Mouse (Mus musculus): ENCODE data around the gene Pheta2. TPM values are rescaled to one million over a fixed set of nuclear protein-coding genes. Genes with fewer than 3 reads are reported as not detected.
"Not testable (repeated sequence)": the region's sequence is repeated elsewhere in the genome, so short reads cannot be mapped to it uniquely, and the experiment has no call there.

Pheta2 gene
- polyA plus RNA-seq, 1 experiment from 2014 or later = 0.70 TPM

GRCm38 (mm10) chr15:82372446-82372845 lies 33.7 kb downstream of the Pheta2 start:
- Histone ChIP-seq H3K79me2 (ENCODE audit: inconsistent target) (no peaks in the 10 kb centered on the region), H3K4me3 (ENCODE audit: inconsistent target) (no peak overlapping the region), H3K27ac (no peak overlapping the region), H3K36me3 (ENCODE audit: inconsistent target) (no peaks in the 10 kb centered on the region)
- WGBS (ENCODE audit: missing documents) = 94% methylated on average over 6 of the region's 6 CpGs

- H3K4me3 ChIP-seq (ENCODE audit: inconsistent target) = no peak overlapping the region
- no peaks in the 10 kb centered on the region for H3K36me3 ChIP-seq (ENCODE audit: inconsistent target)
- H3K27ac ChIP-seq = no peak overlapping the region
- no peaks in the 10 kb centered on the region for H3K79me2 ChIP-seq (ENCODE audit: inconsistent target)
- 91% methylated on average over 5 of the region's 5 CpGs for WGBS (ENCODE audit: missing documents)
Measured at GRCm38 (mm10) chr15:82372991-82373390, 34.2 kb downstream of the Pheta2 start.

GRCm38 (mm10) chr15:82374437-82374836 lies 35.7 kb downstream of the Pheta2 start:
- no peaks in the 10 kb centered on the region for H3K36me3 ChIP-seq (ENCODE audit: inconsistent target)
- H3K27ac ChIP-seq = no peak overlapping the region
- no peak overlapping the region for H3K4me3 ChIP-seq (ENCODE audit: inconsistent target)
- 98% methylated on average over 5 of the region's 5 CpGs for WGBS (ENCODE audit: missing documents)
- no peaks in the 10 kb centered on the region for H3K79me2 ChIP-seq (ENCODE audit: inconsistent target)

GRCm38 (mm10) chr15:82375855-82376254 lies 37.1 kb downstream of the Pheta2 start:
- Histone ChIP-seq H3K36me3 (ENCODE audit: inconsistent target) (no peaks in the 10 kb centered on the region), H3K4me3 (ENCODE audit: inconsistent target) (no peak overlapping the region), H3K79me2 (ENCODE audit: inconsistent target) (no peaks in the 10 kb centered on the region), H3K27ac (no peak overlapping the region)
- WGBS (ENCODE audit: missing documents) = 93% methylated on average over 9 of the region's 9 CpGs

GRCm38 (mm10) chr15:82376393-82377138 lies 37.8 kb downstream of the Pheta2 start:
- Histone ChIP-seq H3K27ac (no peak overlapping the region), H3K79me2 (ENCODE audit: inconsistent target) (no peaks in the 10 kb centered on the region), H3K36me3 (ENCODE audit: inconsistent target) (no peaks in the 10 kb centered on the region), H3K4me3 (ENCODE audit: inconsistent target) (no peak overlapping the region)
- 89% methylated on average over 14 of the region's 17 CpGs for WGBS (ENCODE audit: missing documents)

GRCm38 (mm10) chr15:82377701-82378100 lies 39.0 kb downstream of the Pheta2 start:
- no peaks in the 10 kb centered on the region for H3K79me2 ChIP-seq (ENCODE audit: inconsistent target)

GRCm38 (mm10) chr15:82378261-82379180 lies 39.8 kb downstream of the Pheta2 start:
- WGBS (ENCODE audit: missing documents) = 88% methylated on average over 15 of the region's 15 CpGs
- Histone ChIP-seq H3K4me3 (ENCODE audit: inconsistent target) (no peak overlapping the region), H3K36me3 (ENCODE audit: inconsistent target) (no peaks in the 10 kb centered on the region), H3K79me2 (ENCODE audit: inconsistent target) (no peaks in the 10 kb centered on the region), H3K27ac (no peak overlapping the region)

More at GRCm38 (mm10) chr15:82377701-82378100, 39.0 kb downstream of the Pheta2 start:
- WGBS (ENCODE audit: missing documents) = 88% methylated on average over 5 of the region's 5 CpGs
- H3K36me3 ChIP-seq (ENCODE audit: inconsistent target) = no peaks in the 10 kb centered on the region
- H3K27ac ChIP-seq = no peak overlapping the region
- no peak overlapping the region for H3K4me3 ChIP-seq (ENCODE audit: inconsistent target)

- Histone ChIP-seq H3K79me2 (ENCODE audit: inconsistent target) (no peaks in the 10 kb centered on the region), H3K4me3 (ENCODE audit: inconsistent target) (no peak overlapping the region), H3K36me3 (ENCODE audit: inconsistent target) (no peaks in the 10 kb centered on the region), H3K27ac (no peak overlapping the region)
- WGBS (ENCODE audit: missing documents) = 48% methylated on average over 7 of the region's 7 CpGs
Measured at GRCm38 (mm10) chr15:82379511-82379870, 40.7 kb downstream of the Pheta2 start.

- WGBS (ENCODE audit: missing documents) = 8% methylated on average over 12 of the region's 24 CpGs
Measured at GRCm38 (mm10) chr15:82379871-82380713, 41.4 kb downstream of the Pheta2 start, which contains the start of gene Cyp2d22. Gene Cyp2d22 (minus strand): TSS chr15:82380260.

GRCm38 (mm10) chr15:82380714-82381062 lies 41.9 kb downstream of the Pheta2 start:
- no peak overlapping the region for H3K4me3 ChIP-seq (ENCODE audit: inconsistent target)
- no peak overlapping the region for H3K27ac ChIP-seq
- no peaks in the 10 kb centered on the region for H3K79me2 ChIP-seq (ENCODE audit: inconsistent target)
- 55% methylated on average over 7 of the region's 7 CpGs for WGBS (ENCODE audit: missing documents)
- H3K36me3 ChIP-seq (ENCODE audit: inconsistent target) = no peaks in the 10 kb centered on the region

More at GRCm38 (mm10) chr15:82379871-82380713, 41.4 kb downstream of the Pheta2 start, which contains the start of gene Cyp2d22:
- H3K79me2 ChIP-seq (ENCODE audit: inconsistent target) = no peaks in the 10 kb centered on the region
- H3K4me3 ChIP-seq (ENCODE audit: inconsistent target) = no peak within 1 kb of the TSS
- H3K27ac ChIP-seq = no peak within 1 kb of the TSS
- no peaks in the 10 kb centered on the region for H3K36me3 ChIP-seq (ENCODE audit: inconsistent target)

- Histone ChIP-seq H3K27ac (no peak overlapping the region), H3K4me3 (ENCODE audit: inconsistent target) (no peak overlapping the region), H3K79me2 (ENCODE audit: inconsistent target) (no peaks in the 10 kb centered on the region), H3K36me3 (ENCODE audit: inconsistent target) (no peaks in the 10 kb centered on the region)
- WGBS (ENCODE audit: missing documents) = 93% methylated on average over 2 of the region's 2 CpGs
Measured at GRCm38 (mm10) chr15:82382441-82382840, 43.7 kb downstream of the Pheta2 start.

- no peaks in the 10 kb centered on the region for H3K79me2 ChIP-seq (ENCODE audit: inconsistent target)
- H3K27ac ChIP-seq = no peak overlapping the region
- WGBS (ENCODE audit: missing documents) = 94% methylated on average over 2 of the region's 2 CpGs
- H3K4me3 ChIP-seq (ENCODE audit: inconsistent target) = no peak overlapping the region
- H3K36me3 ChIP-seq (ENCODE audit: inconsistent target) = no peaks in the 10 kb centered on the region
Measured at GRCm38 (mm10) chr15:82385729-82386128, 47.0 kb downstream of the Pheta2 start.

GRCm38 (mm10) chr15:82389916-82390315 lies 51.2 kb downstream of the Pheta2 start:
- not testable (repeated sequence) for H3K27ac ChIP-seq; H3K4me3 ChIP-seq (ENCODE audit: inconsistent target); H3K36me3 ChIP-seq (ENCODE audit: inconsistent target); H3K79me2 ChIP-seq (ENCODE audit: inconsistent target)
- WGBS (ENCODE audit: missing documents) = 90% methylated on average over 8 of the region's 10 CpGs

- WGBS (ENCODE audit: missing documents) = 93% methylated on average over 2 of the region's 2 CpGs
- H3K27ac ChIP-seq; H3K4me3 ChIP-seq (ENCODE audit: inconsistent target); H3K36me3 ChIP-seq (ENCODE audit: inconsistent target); H3K79me2 ChIP-seq (ENCODE audit: inconsistent target): not testable (repeated sequence)
Measured at GRCm38 (mm10) chr15:82393922-82394321, 55.2 kb downstream of the Pheta2 start, which contains the start of gene Cyp2d11. Gene Cyp2d11 (minus strand): TSS chr15:82394022.

Measured in macrophage (primary cell).